Mouse (Mus musculus) B cell, adult 2 months (primary cell): ENCODE measurements around the gene Rpl38.
"Not testable (repeated sequence)": the region's sequence is repeated elsewhere in the genome, so short reads cannot be mapped to it uniquely, and the experiment has no call there.

Experiments used
- DNase-seq, 2 experiments: peaks; one replicate each; pipeline ENCODE4 v3.0.0; 2022

The Rpl38 gene

GRCm38 (mm10) chr11:114662161-114662560, 6.2 kb upstream of the Rpl38 start:
- no peak for DNase-seq

GRCm38 (mm10) chr11:114662746-114663362, 5.5 kb upstream of the Rpl38 start:
- peak; percentile 76 to 81 for DNase-seq

GRCm38 (mm10) chr11:114664164-114664563, 4.2 kb upstream of the Rpl38 start:
- DNase-seq: no peak

- no peak for DNase-seq
Observed at GRCm38 (mm10) chr11:114665463-114665862, 2.9 kb upstream of the Rpl38 start.

- DNase-seq: no peak
Observed at GRCm38 (mm10) chr11:114666786-114667185, 1.5 kb upstream of the Rpl38 start.

- DNase-seq: no peak
Observed at GRCm38 (mm10) chr11:114667236-114667931, 940 bp upstream of the Rpl38 start.

- peak; percentile 48 to 56 for DNase-seq
Observed at GRCm38 (mm10) chr11:114667932-114668285, 415 bp upstream of the Rpl38 start.

- peak; percentile 81 to 82 for DNase-seq
Observed at GRCm38 (mm10) chr11:114668741-114669623, 658 bp downstream of the Rpl38 start.

GRCm38 (mm10) chr11:114669651-114670168, 1.4 kb downstream of the Rpl38 start:
- peak; percentile 30 to 36 for DNase-seq

- no peak for DNase-seq
Observed at GRCm38 (mm10) chr11:114671147-114671546, 2.8 kb downstream of the Rpl38 start.

- peak; percentile 67 to 69 for DNase-seq
Observed at GRCm38 (mm10) chr11:114672794-114673718, 4.7 kb downstream of the Rpl38 start.

GRCm38 (mm10) chr11:114673719-114674050, 5.4 kb downstream of the Rpl38 start:
- DNase-seq: no peak

GRCm38 (mm10) chr11:114674180-114674579, 5.9 kb downstream of the Rpl38 start:
- DNase-seq: no peak

- DNase-seq: not testable (repeated sequence)
Observed at GRCm38 (mm10) chr11:114674796-114675195, 6.5 kb downstream of the Rpl38 start.

GRCm38 (mm10) chr11:114675341-114675825, 7.1 kb downstream of the Rpl38 start, which contains the start of gene Ttyh2:
Gene Ttyh2, plus strand, starts transcription at chr11:114675431.
- DNase-seq: peak; percentile 69 to 72

- DNase-seq: peak; percentile 50 to 56
Observed at GRCm38 (mm10) chr11:114675826-114676401, 7.6 kb downstream of the Rpl38 start.

- no peak for DNase-seq
Observed at GRCm38 (mm10) chr11:114676431-114676830, 8.1 kb downstream of the Rpl38 start.

- DNase-seq: no peak
Observed at GRCm38 (mm10) chr11:114676896-114677530, 8.7 kb downstream of the Rpl38 start.

GRCm38 (mm10) chr11:114679582-114679981, 11.3 kb downstream of the Rpl38 start:
- no peak for DNase-seq

- no peak for DNase-seq
Observed at GRCm38 (mm10) chr11:114680291-114680690, 12.0 kb downstream of the Rpl38 start.

- DNase-seq: no peak
Observed at GRCm38 (mm10) chr11:114681054-114681453, 12.7 kb downstream of the Rpl38 start.
